Mouse (Mus musculus) midbrain, embryonic 15.5 days (tissue): ENCODE results near the gene L2hgdh. TPM values are rescaled to one million over a fixed set of nuclear protein-coding genes. Genes with fewer than 3 reads are reported as not detected.

Experiments used
- ATAC-seq: fragments of 200-750 bp; cut with Nextera tagmentation; replicated peaks from 2 replicates; pipeline ENCODE4 v1.8.0; 2017; ENCODE audit warnings: moderate TSS enrichment
- H3K27ac ChIP-seq: fragments of 300-500 bp; sonication (generic); 2 replicates; pipeline ENCODE4 v1.5.1; 2015; ENCODE audit warnings: mild to moderate bottlenecking, inconsistent platforms
- H3K27me3 ChIP-seq: fragments of 300-500 bp; sonication (generic); replicated peaks from 2 replicates; pipeline ENCODE4 v1.6.1; 2015; ENCODE audit warnings: inconsistent platforms
- H3K36me3 ChIP-seq: fragments of 300-500 bp; sonication (generic); replicated peaks from 2 replicates; pipeline ENCODE4 v1.6.1; 2015; ENCODE audit warnings: inconsistent platforms
- H3K4me1 ChIP-seq: fragments of 300-500 bp; sonication (generic); 2 replicates; pipeline ENCODE4 v1.6.1; 2015; ENCODE audit warnings: inconsistent platforms
- H3K4me2 ChIP-seq: fragments of 300-500 bp; sonication (generic); 2 replicates; pipeline ENCODE4 v1.6.1; 2015; ENCODE audit warnings: inconsistent platforms, mild to moderate bottlenecking, moderate library complexity
- H3K4me3 ChIP-seq: fragments of 300-500 bp; sonication (generic); 2 replicates; pipeline ENCODE4 v1.5.1; 2015; ENCODE audit warnings: mild to moderate bottlenecking, inconsistent platforms
- H3K9ac ChIP-seq: fragments of 300-500 bp; sonication (generic); 2 replicates; pipeline ENCODE4 v1.6.1; 2015; ENCODE audit warnings: mild to moderate bottlenecking, inconsistent platforms
- H3K9me3 ChIP-seq: fragments of 300-500 bp; sonication (generic); 2 replicates; pipeline ENCODE4 v1.6.1; 2016; ENCODE audit warnings: inconsistent platforms
- WGBS: fragments of 180-500 bp; shearing (Covaris S2); methylation state at CpG from one replicate; pipeline ENCODE4 v1.1.7; 2015; ENCODE audit warnings: mixed read lengths; 5-methylcytosine and 5-hydroxymethylcytosine counted together
- polyA plus RNA-seq: library from polyadenylated mRNA; unstranded; fragments of >200 nt; fragmentation: Nextera tagmentation; extraction: Ambion mirVana; gene quantifications from 2 replicates; pipeline ENCODE4 v1.2.1, GENCODE M21; 2015

The L2hgdh gene
- polyA plus RNA-seq, 1 experiment from 2014 or later: 14.5 TPM

DNA sequence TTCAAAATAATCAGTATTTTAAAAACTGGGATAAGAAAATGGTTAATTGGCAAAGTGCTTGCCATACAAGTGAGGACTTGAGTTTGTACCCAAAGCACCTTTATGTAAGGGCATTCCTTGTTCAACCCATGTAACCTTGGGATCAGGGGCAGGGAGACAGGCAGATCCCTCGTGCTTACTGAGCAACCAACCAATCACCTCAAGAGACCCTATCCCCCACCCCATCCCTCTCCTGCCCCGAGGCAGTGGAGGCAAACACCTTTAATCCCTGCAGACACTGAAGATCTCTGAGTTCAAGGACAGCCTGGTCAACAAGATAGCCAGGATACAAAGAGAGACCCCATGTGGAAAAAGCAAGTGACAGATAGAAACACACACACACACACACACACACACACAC lies 1.3 kb downstream of the L2hgdh start:
- peaks cover 13% of the 10 kb centered on the region for H3K36me3 ChIP-seq
- no peak for ATAC-seq
- no peaks in the 10 kb centered on the region for H3K27me3 ChIP-seq
- H3K4me1 ChIP-seq: peaks cover 17% of the 10 kb centered on the region
- no peak overlapping the region for H3K27ac ChIP-seq
- peak overlapping the region; percentile 88 for H3K4me2 ChIP-seq
- no peaks in the 10 kb centered on the region for H3K9me3 ChIP-seq
- H3K4me3 ChIP-seq: peak overlapping the region; percentile 80; the same call in 1 of the 2 replicates
- no peak overlapping the region for H3K9ac ChIP-seq
- WGBS: 46% methylated on average over 2 of the region's 2 CpGs

DNA sequence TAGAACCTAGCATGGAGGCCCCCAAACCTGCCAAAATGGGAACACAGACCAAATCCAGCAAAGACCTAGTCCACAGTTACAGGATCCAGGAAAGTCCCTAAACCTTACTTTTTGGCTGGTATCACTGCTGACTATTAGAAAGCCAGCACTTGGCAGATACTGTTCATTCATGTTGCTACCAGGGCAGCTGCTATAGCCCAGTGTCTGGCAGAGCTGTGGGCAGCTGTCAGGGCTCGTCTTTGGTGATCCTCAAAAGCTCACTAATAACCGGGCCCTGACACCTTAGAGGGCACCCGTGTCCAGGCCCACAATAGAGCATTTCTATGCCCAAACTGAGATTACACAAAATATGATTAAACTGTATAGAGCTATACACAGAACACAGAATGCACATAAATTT lies 1.8 kb downstream of the L2hgdh start:
- Histone ChIP-seq H3K9ac (no peak overlapping the region), H3K4me2 (no peak overlapping the region), H3K27me3 (no peaks in the 10 kb centered on the region), H3K27ac (no peak overlapping the region), H3K9me3 (no peaks in the 10 kb centered on the region), H3K4me1 (peaks cover 17% of the 10 kb centered on the region), H3K4me3 (no peak overlapping the region), H3K36me3 (peaks cover 13% of the 10 kb centered on the region)
- no peak for ATAC-seq
- 91% methylated on average over 3 of the region's 3 CpGs for WGBS

DNA sequence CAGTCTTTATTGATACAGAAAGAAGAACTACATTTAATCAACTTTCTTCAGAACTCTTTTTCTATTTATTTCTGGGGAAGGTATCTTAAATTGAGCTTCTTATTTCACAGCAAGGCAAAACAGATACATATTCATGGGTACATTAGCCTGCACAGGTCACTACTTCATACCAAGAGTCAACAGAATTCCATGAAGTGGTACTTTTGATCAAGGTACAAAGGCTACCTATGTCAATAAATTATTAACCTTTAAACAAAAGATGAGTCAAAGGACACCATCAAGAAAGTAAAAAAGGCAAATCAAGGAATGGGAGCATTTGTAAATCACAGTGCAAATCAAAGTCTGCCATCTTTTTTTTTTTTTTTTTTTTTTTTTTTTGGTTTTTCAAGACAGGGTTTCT lies 11.0 kb downstream of the L2hgdh start:
- Histone ChIP-seq H3K4me1 (no peaks in the 10 kb centered on the region), H3K9ac (no peak overlapping the region), H3K27me3 (no peaks in the 10 kb centered on the region), H3K36me3 (peaks cover 3% of the 10 kb centered on the region; the same call in 1 of the 2 replicates), H3K4me2 (no peak overlapping the region), H3K9me3 (no peaks in the 10 kb centered on the region), H3K4me3 (no peak overlapping the region), H3K27ac (no peak overlapping the region)
- no peak for ATAC-seq

DNA sequence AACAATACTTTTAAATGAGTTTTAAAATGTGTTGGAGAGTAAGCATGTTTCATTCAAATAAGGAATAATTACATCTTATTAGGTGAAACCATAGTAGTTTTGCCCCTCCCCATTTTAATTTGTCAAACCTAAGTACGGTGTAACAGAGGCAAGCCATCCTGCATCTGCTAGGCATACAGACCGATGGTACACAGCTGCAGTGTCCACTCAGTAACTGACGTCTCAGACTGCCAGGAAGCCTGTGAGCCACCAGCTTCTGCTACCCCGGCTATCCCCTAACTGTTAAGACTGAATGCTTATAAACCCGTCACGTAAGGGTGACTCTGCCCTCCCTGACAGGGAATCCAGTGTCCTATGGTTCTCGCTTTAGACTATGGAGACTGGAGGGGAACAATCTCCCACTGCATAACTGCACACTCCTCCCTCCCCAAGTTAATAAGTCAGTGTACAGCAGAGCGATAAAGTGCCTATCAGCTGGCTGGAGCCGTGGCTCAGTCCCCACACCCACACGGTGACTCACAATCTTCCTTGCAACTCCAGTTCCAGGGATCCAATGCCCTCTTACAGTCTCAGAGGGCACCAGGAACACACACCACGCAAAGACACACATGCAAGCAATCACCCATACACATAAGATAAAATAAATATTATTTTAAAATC lies 19.7 kb downstream of the L2hgdh start:
- Histone ChIP-seq H3K27me3 (no peaks in the 10 kb centered on the region), H3K27ac (no peak overlapping the region), H3K9ac (no peak overlapping the region), H3K4me1 (no peaks in the 10 kb centered on the region), H3K36me3 (no peaks in the 10 kb centered on the region), H3K9me3 (no peaks in the 10 kb centered on the region), H3K4me2 (no peak overlapping the region), H3K4me3 (no peak overlapping the region)
- 92% methylated on average over 11 of the region's 11 CpGs for WGBS
- no peak for ATAC-seq

DNA sequence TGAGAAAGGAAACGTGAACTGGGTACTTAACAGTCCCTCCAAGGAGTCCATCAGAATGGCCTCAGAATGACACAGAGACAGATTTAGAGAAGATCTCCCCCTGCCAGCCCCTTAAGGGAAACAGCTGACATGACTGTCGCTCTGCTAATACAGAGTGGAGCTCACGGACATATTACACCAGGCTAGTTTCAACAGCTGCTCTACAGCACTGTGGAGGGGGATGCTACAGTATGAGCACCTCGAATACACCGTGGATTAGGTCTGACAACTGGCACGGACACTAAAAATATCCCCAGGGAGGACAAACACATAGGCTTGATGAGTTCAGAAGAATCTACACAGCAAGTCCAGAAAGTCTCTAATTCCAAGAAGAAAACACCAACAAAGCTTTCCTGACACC lies 26.3 kb downstream of the L2hgdh start:
- no peak overlapping the region for H3K27ac ChIP-seq
- ATAC-seq: no peak
- no peak overlapping the region for H3K4me2 ChIP-seq
- no peaks in the 10 kb centered on the region for H3K9me3 ChIP-seq
- H3K9ac ChIP-seq: no peak overlapping the region
- 0 out of 2 replicates have a peak, but pooled peaks cover 5% of the 10 kb centered on the region for H3K36me3 ChIP-seq
- no peaks in the 10 kb centered on the region for H3K4me1 ChIP-seq
- no peak overlapping the region for H3K4me3 ChIP-seq
- H3K27me3 ChIP-seq: no peaks in the 10 kb centered on the region
- WGBS: 91% methylated on average over 6 of the region's 6 CpGs

DNA sequence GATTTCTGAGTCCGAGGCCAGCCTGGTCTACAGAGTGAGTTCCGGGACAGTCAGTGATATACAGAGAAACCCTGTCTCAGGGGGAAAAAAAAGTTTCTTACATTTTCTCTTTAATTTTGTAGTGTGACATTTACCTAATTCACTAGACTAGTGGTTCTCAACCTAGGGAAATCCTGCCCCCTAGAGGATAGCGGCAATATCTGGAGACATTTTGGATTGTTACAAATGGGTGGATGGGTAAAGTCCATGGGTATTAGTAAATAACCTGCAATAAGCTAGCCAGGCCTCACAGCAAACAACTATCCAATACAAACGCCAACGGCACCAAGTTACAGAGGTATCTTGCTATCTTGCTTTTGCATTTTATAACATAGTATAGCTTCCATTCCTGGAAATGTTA lies 27.9 kb downstream of the L2hgdh start:
- Histone ChIP-seq H3K27ac (no peak overlapping the region), H3K9ac (no peak overlapping the region), H3K4me2 (no peak overlapping the region), H3K9me3 (no peaks in the 10 kb centered on the region), H3K4me3 (no peak overlapping the region), H3K36me3 (0 out of 2 replicates have a peak, but pooled peaks cover 5% of the 10 kb centered on the region), H3K4me1 (no peaks in the 10 kb centered on the region), H3K27me3 (no peaks in the 10 kb centered on the region)
- 84% methylated on average over 5 of the region's 5 CpGs for WGBS
- no peak for ATAC-seq

DNA sequence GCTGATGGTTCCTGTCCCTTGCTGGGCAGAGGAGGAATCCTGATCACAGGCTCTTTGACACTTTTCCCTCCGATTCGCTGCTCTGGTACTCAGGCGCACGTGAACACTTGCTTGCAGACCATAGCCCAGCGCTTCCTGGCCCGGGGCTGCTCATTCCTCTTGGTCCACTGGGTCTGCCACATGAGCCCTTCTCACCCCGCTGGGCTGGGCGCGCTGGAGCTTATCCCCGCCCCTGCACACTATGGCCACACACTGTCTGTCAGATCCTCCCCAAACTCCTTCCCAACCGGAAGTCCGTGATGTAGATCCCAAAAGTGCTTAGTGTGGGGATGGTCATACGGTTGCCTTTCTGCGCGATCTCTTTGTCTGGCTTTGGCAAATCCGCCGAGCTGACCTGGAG lies 31.2 kb downstream of the L2hgdh start:
- Histone ChIP-seq H3K9ac (no peak overlapping the region), H3K36me3 (0 out of 2 replicates have a peak, but pooled peaks cover 2% of the 10 kb centered on the region), H3K9me3 (no peaks in the 10 kb centered on the region), H3K4me2 (no peak overlapping the region), H3K4me3 (no peak overlapping the region), H3K27ac (no peak overlapping the region), H3K4me1 (no peaks in the 10 kb centered on the region), H3K27me3 (no peaks in the 10 kb centered on the region)
- ATAC-seq: no peak
- WGBS: 78% methylated on average over 17 of the region's 17 CpGs

DNA sequence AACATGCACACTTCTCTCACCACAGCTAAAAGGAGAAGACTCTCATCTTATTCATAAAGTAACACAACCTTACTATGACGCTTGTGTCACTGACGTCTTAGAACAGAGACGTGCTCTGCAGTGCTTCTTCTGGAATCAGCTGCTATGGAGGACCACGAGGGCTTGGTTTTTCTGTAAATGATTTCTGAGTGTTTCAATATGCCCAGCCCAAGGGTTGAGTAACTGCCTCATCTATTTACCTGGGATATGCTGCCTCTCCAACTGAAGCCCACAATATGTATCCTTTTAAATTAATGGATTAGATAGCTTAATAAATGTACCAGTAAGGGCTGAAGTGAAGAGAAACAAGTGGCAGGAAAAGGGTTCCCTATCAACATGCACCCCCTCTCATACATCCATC lies 34.0 kb downstream of the L2hgdh start:
- no peak for ATAC-seq
- Histone ChIP-seq H3K36me3 (no peaks in the 10 kb centered on the region), H3K9me3 (no peaks in the 10 kb centered on the region), H3K4me2 (no peak overlapping the region), H3K4me3 (no peak overlapping the region), H3K4me1 (no peaks in the 10 kb centered on the region), H3K27ac (no peak overlapping the region), H3K27me3 (no peaks in the 10 kb centered on the region), H3K9ac (no peak overlapping the region)
- WGBS: 92% methylated on average over 4 of the region's 4 CpGs

DNA sequence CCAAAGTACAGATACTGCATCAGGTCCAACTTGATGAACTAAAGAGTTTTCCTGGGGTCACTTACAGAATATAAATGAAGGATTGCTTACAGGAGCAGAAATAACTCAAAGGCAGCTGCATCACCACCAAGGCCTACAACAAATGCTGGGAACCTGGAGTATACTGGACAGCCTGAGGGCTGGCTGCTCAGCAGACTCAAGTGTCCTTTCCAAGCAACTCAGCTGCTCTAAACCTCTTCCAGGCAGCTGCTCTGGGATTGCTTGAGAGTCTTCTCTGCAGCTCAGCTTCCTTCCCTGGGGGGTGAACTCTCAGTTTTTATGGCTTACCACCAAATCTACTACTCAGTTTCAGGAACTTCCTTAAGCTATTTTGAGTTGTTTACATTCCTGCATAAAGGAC lies 35.6 kb downstream of the L2hgdh start:
- Histone ChIP-seq H3K9ac (no peak overlapping the region), H3K27ac (no peak overlapping the region), H3K9me3 (no peaks in the 10 kb centered on the region), H3K36me3 (no peaks in the 10 kb centered on the region), H3K4me3 (no peak overlapping the region), H3K27me3 (no peaks in the 10 kb centered on the region), H3K4me2 (no peak overlapping the region), H3K4me1 (no peaks in the 10 kb centered on the region)
- no peak for ATAC-seq

DNA sequence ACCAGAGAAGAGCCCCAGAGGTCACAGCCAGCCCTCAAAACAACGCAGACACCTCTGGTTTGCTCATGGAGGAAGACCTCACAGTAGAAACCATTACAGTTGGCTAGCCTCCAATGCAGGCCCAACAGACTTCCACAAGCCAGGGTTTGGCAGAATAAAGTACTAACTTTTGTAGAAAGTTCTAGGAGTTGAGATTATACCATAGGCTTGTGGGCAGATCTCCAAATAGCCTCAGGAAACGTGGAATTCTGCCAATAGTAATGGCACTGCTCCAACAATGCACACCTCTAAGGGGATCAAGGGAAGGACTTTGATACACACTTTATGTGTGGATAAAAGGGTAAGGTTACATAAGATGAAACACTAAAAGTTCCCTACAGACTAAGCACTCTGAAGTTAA lies 36.3 kb downstream of the L2hgdh start:
- no peaks in the 10 kb centered on the region for H3K9me3 ChIP-seq
- no peaks in the 10 kb centered on the region for H3K36me3 ChIP-seq
- H3K27me3 ChIP-seq: no peaks in the 10 kb centered on the region
- H3K4me3 ChIP-seq: no peak overlapping the region
- no peak for ATAC-seq
- 73% methylated on average over 2 of the region's 2 CpGs for WGBS
- H3K4me1 ChIP-seq: no peaks in the 10 kb centered on the region
- H3K4me2 ChIP-seq: no peak overlapping the region
- no peak overlapping the region for H3K9ac ChIP-seq
- no peak overlapping the region for H3K27ac ChIP-seq

DNA sequence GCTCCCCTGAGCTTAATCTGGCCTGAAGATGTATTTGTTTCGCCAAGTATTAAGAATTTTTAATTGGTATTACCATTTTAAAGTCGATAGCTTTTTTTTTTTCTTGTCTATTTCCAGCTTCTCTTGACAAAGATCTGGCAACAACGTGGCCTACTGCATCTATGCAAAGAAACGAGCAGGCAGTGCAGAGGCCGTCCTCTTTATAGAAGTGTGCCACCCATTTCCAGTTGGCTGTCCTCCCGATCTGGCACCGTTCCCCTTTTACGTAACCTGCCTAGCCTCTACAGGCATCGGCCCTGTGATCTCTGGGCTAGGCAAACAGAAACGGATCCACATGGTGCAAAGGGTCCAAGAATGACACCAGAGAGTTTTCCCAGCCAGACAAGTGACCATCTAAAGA lies 41.1 kb downstream of the L2hgdh start:
- Histone ChIP-seq H3K4me2 (no peak overlapping the region), H3K27me3 (no peaks in the 10 kb centered on the region), H3K4me3 (no peak overlapping the region), H3K27ac (no peak overlapping the region), H3K9me3 (no peaks in the 10 kb centered on the region), H3K4me1 (peaks cover 18% of the 10 kb centered on the region), H3K36me3 (no peaks in the 10 kb centered on the region), H3K9ac (no peak overlapping the region)
- ATAC-seq: no peak
- 45% methylated on average over 10 of the region's 10 CpGs for WGBS

DNA sequence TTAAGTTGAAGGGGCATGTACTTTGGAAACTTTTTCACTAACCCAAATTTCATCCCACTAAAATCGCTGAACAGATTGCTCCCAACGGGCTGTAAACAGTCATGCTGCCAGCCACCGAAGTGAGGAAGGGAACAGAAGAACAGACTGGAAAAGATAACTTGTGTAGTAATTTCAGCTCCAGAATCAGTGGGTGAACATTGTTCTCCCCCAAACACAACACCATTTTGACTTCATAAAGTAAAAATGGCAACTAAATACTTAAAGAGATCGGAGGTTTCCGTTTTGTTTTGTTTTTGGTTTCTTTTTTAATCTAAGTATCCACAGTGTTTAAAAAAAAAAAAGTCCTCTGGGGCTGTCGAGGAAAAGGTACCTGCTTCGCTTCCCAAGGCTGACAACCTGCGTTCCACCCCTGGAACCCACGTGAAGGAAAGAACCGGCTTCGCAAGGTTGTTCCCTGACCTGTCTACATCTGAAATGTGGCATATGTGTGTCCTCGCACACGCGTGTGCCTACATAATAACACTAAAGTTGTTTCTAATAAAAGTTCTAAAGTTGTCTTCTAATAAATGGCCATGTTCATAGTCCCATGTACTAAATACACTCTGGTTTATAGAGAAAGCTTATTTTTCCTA lies 41.8 kb downstream of the L2hgdh start:
- Histone ChIP-seq H3K27ac (no peak overlapping the region), H3K4me3 (peak overlapping the region; percentile 97), H3K36me3 (no peaks in the 10 kb centered on the region), H3K4me1 (peaks cover 18% of the 10 kb centered on the region), H3K4me2 (peak overlapping the region; percentile 67), H3K27me3 (no peaks in the 10 kb centered on the region), H3K9ac (no peak overlapping the region), H3K9me3 (no peaks in the 10 kb centered on the region)
- ATAC-seq: no peak
- 52% methylated on average over 14 of the region's 14 CpGs for WGBS
